Mouse (Mus musculus): Measurements from ENCODE around the gene Gm49339. TPM values are rescaled to one million over a fixed set of nuclear protein-coding genes. Genes with fewer than 3 reads are reported as not detected.

Gm49339 gene
- total and polyA plus RNA-seq, 3 experiments, result not detected

DNA sequence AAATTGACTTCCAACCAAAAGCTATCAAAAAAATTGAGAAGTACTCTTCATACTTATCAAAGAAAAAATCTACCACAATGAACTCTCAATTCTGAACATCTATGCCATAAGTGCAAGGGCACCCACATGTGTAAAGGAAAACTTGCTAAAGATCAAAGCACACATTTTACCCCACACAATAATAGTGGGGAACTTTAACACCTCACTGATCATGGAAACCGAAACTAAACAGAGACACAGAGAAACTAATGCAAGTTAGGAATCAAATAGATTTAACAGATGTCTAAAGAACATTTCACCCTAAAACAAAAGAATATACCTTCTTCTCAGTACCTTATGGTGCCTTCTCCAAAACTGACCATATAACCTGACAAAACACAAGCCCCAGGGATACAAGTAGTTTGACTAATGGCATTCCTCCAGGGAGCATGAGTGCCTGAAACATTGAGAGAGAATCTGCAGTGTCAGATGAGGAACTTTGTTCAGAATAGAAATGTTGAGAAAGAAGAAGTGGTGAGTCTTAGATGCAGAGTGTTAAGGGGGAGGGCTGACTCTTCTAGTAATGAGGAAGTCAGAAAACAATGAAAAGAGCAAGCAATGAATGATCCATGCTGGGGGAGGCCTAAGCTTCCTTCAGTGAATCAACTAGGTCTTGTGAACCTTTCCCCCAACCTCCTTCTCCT, 26.7 kb upstream of the Gm49339 start:
- H3K36me3 ChIP-seq (ENCODE audit: control insufficient read depth in 1 of 2, insufficient read depth in 2 of 2, low read length in 2 of 2), result peaks cover 0 to 25% of the 10 kb centered on the region in 2 experiments; a peak in 2 of 4 replicates
- peaks cover 11 to 17% of the 10 kb centered on the region in 2 experiments for H3K4me1 ChIP-seq (ENCODE audit: control insufficient read depth in 1 of 2, insufficient read depth in 2 of 2, low read length in 2 of 2)
- no peaks in the 10 kb centered on the region for H3K27me3 ChIP-seq (ENCODE audit: control insufficient read depth in 1 of 2, insufficient read depth in 2 of 2, low read length in 2 of 2)
- H3K79me2 ChIP-seq (ENCODE audit: control insufficient read depth, insufficient read depth, low read length, poor library complexity), result no peaks in the 10 kb centered on the region
- H3K27ac ChIP-seq (ENCODE audit: control insufficient read depth, low read depth, low read length), result peak overlapping the region; percentile 94
- peak overlapping the region; percentile 24 to 54; a peak in 2 of 4 replicates for H3K4me3 ChIP-seq (ENCODE audit: control insufficient read depth in 1 of 2, insufficient read depth in 1 of 2, low read depth in 2 of 2, low read length in 2 of 2)
- H3K9ac ChIP-seq (ENCODE audit: control insufficient read depth, low read depth, low read length, poor library complexity, severe bottlenecking), result peak overlapping the region; percentile 50
- peak; percentile 91 for DNase-seq (ENCODE audit: low read depth, low spot score)
- no peaks in the 10 kb centered on the region for H3K9me3 ChIP-seq (replicated peaks; ENCODE audit: insufficient read depth, low read length)
- TF ChIP-seq ELF1 (IDR thresholded peaks at IDR 0.05; ENCODE audit: low read depth, low read length) (no peak), HCFC1 (IDR thresholded peaks at IDR 0.05; ENCODE audit: low read depth, low read length) (no peak), NRF1 (IDR thresholded peaks at IDR 0.05; ENCODE audit: insufficient read depth, low read depth, low read length, poor library complexity, severe bottlenecking) (no peak), MEF2A (IDR thresholded peaks at IDR 0.05; ENCODE audit: extremely low read depth, insufficient replicate concordance, low read depth, low read length, poor library complexity, severe bottlenecking) (no peak), UBTF (IDR thresholded peaks at IDR 0.05; ENCODE audit: borderline replicate concordance, insufficient read depth, low read depth, low read length) (no peak), CHD1 (IDR thresholded peaks at IDR 0.05; ENCODE audit: low read depth, low read length) (no peak), JUND (IDR thresholded peaks at IDR 0.05; ENCODE audit: low read depth, low read length) (no peak; the same call in 1 of the 2 replicates), GATA1 (IDR thresholded peaks at IDR 0.05; ENCODE audit: low read depth, low read length) (0 out of 2 replicates have a peak, but pooled peaks have one; percentile 6), EP300 (IDR thresholded peaks at IDR 0.05; ENCODE audit: low read depth in 1 of 2, low read length in 2 of 2) (peak; percentile 68 to 87; a peak in 3 of 4 replicates), E2F4 (IDR thresholded peaks at IDR 0.05; ENCODE audit: borderline replicate concordance, low read depth, low read length) (no peak), POLR2AphosphoS2 (IDR thresholded peaks at IDR 0.05; ENCODE audit: low read length) (no peak), MAX (IDR thresholded peaks at IDR 0.05; ENCODE audit: low read length) (0 out of 2 replicates have a peak, but pooled peaks have one; percentile 6), TAL1 (IDR thresholded peaks at IDR 0.05; ENCODE audit: low read length) (no peak), GABPA (IDR thresholded peaks at IDR 0.05; ENCODE audit: low read depth, low read length) (no peak), RAD21 (IDR thresholded peaks at IDR 0.05; ENCODE audit: low read depth, low read length) (no peak), USF2 (IDR thresholded peaks at IDR 0.05; ENCODE audit: borderline replicate concordance in 1 of 2, insufficient read depth in 1 of 2, low read depth in 1 of 2, low read length in 2 of 2) (no peak), RCOR1 (IDR thresholded peaks at IDR 0.05; ENCODE audit: low read depth, low read length) (peak; percentile 74), MYC (IDR thresholded peaks at IDR 0.05; ENCODE audit: low read depth, low read length) (peak; percentile 70; the same call in 1 of the 2 replicates), TBP (IDR thresholded peaks at IDR 0.05; ENCODE audit: low read depth, low read length) (0 out of 2 replicates have a peak, but pooled peaks have one; percentile 51), TCF12 (IDR thresholded peaks at IDR 0.05; ENCODE audit: low read depth, low read length) (0 out of 2 replicates have a peak, but pooled peaks have one; percentile 37), BHLHE40 (IDR thresholded peaks at IDR 0.05; ENCODE audit: borderline replicate concordance, low read depth, low read length) (no peak), ZC3H11A (IDR thresholded peaks at IDR 0.05; ENCODE audit: low read depth, low read length) (no peak), SIN3A (IDR thresholded peaks at IDR 0.05; ENCODE audit: low read length) (0 out of 2 replicates have a peak, but pooled peaks have one; percentile 27), MAZ (IDR thresholded peaks at IDR 0.05; ENCODE audit: low read depth, low read length) (0 out of 2 replicates have a peak, but pooled peaks have one; percentile 25), ZNF384 (IDR thresholded peaks at IDR 0.05; ENCODE audit: low read depth, low read length) (0 out of 2 replicates have a peak, but pooled peaks have one; percentile 28), MAFK (IDR thresholded peaks at IDR 0.05; ENCODE audit: borderline replicate concordance, low read depth, low read length) (0 out of 2 replicates have a peak, but pooled peaks have one; percentile 11), KAT2A (conservative IDR thresholded peaks at IDR 0.05; ENCODE audit: low read depth, low read length) (no peak), ETS1 (IDR thresholded peaks at IDR 0.05; ENCODE audit: low read depth, low read length) (peak; percentile 77)
